Mouse (Mus musculus) liver, embryonic 15.5 days (tissue): Measurements from ENCODE around the gene Camk1d. TPM values are rescaled to one million over a fixed set of nuclear protein-coding genes. Genes with fewer than 3 reads are reported as not detected.
A peak's percentile ranks its signal among the peaks of the same experiment; 100 is the strongest.

Experiments
- ATAC-seq: fragments of 200-750 bp; cut with Nextera tagmentation; 2 replicates; pipeline ENCODE4 v1.8.0; 2017; ENCODE audit warnings: moderate number of reproducible peaks, mild to moderate bottlenecking, moderate library complexity; ENCODE audit not compliant: insufficient read depth
- H3K27ac ChIP-seq: fragments of 300-500 bp; sonication (generic); replicated peaks from 2 replicates; pipeline ENCODE4 v1.5.1; 2015; ENCODE audit warnings: mild to moderate bottlenecking, inconsistent platforms
- H3K27me3 ChIP-seq: fragments of 300-500 bp; sonication (generic); 2 replicates; pipeline ENCODE4 v1.6.1; 2015; ENCODE audit warnings: mild to moderate bottlenecking, inconsistent platforms
- H3K36me3 ChIP-seq: fragments of 300-500 bp; sonication (generic); replicated peaks from 2 replicates; pipeline ENCODE4 v1.6.1; 2015; ENCODE audit warnings: moderate library complexity, mild to moderate bottlenecking, inconsistent platforms
- H3K4me1 ChIP-seq: fragments of 300-500 bp; sonication (generic); replicated peaks from 2 replicates; pipeline ENCODE4 v1.6.1; 2015; ENCODE audit warnings: inconsistent platforms
- H3K4me2 ChIP-seq: fragments of 300-500 bp; sonication (generic); 2 replicates; pipeline ENCODE4 v1.6.1; 2015; ENCODE audit warnings: moderate library complexity, mild to moderate bottlenecking, inconsistent platforms
- H3K4me3 ChIP-seq: fragments of 300-500 bp; sonication (generic); replicated peaks from 2 replicates; pipeline ENCODE4 v1.5.1; 2015; ENCODE audit warnings: mild to moderate bottlenecking, inconsistent platforms
- H3K9ac ChIP-seq: fragments of 300-500 bp; sonication (generic); 2 replicates; pipeline ENCODE4 v1.6.1; 2015; ENCODE audit warnings: moderate library complexity, mild to moderate bottlenecking, inconsistent platforms
- H3K9me3 ChIP-seq: fragments of 300-500 bp; sonication (generic); replicated peaks from 2 replicates; pipeline ENCODE4 v1.6.1; 2016; ENCODE audit warnings: inconsistent platforms
- WGBS: fragments of 180-500 bp; shearing (Covaris S2); methylation state at CpG from one replicate; pipeline ENCODE4 v1.1.7; 2015; ENCODE audit warnings: mixed read lengths; ENCODE audit not compliant: insufficient replicate concordance; 5-methylcytosine and 5-hydroxymethylcytosine counted together
- polyA plus RNA-seq: library from polyadenylated mRNA; unstranded; fragments of >200 nt; fragmentation: Nextera tagmentation; extraction: Ambion mirVana; gene quantifications from 2 replicates; pipeline ENCODE4 v1.2.1, GENCODE M21; 2015

Camk1d gene
- polyA plus RNA-seq, 1 experiment from 2014 or later: 1.5 TPM

GRCm38 (mm10) chr2:5733300-5734085, 19.2 kb upstream of the Camk1d start:
- Histone ChIP-seq H3K4me2 (no peak overlapping the region), H3K4me1 (no peaks in the 10 kb centered on the region), H3K9ac (no peak overlapping the region), H3K27me3 (no peaks in the 10 kb centered on the region), H3K4me3 (no peak overlapping the region), H3K36me3 (no peaks in the 10 kb centered on the region), H3K27ac (no peak overlapping the region), H3K9me3 (no peaks in the 10 kb centered on the region)
- WGBS: 62% methylated on average over 3 of the region's 3 CpGs
- ATAC-seq: no peak

- no peak for ATAC-seq
- WGBS: 72% methylated on average over 5 of the region's 5 CpGs
Observed at GRCm38 (mm10) chr2:5732047-5732446, 17.7 kb upstream of the Camk1d start.

GRCm38 (mm10) chr2:5730364-5730792, 16.1 kb upstream of the Camk1d start:
- no peak overlapping the region for H3K4me2 ChIP-seq
- no peaks in the 10 kb centered on the region for H3K9me3 ChIP-seq
- WGBS: 66% methylated on average over 15 of the region's 15 CpGs
- ATAC-seq: no peak
- no peak overlapping the region for H3K9ac ChIP-seq
- H3K27me3 ChIP-seq: no peaks in the 10 kb centered on the region; the same call in 1 of the 2 replicates
- no peak overlapping the region for H3K27ac ChIP-seq
- H3K4me1 ChIP-seq: no peaks in the 10 kb centered on the region
- no peaks in the 10 kb centered on the region for H3K36me3 ChIP-seq
- no peak overlapping the region for H3K4me3 ChIP-seq

More at GRCm38 (mm10) chr2:5732047-5732446, 17.7 kb upstream of the Camk1d start:
- Histone ChIP-seq H3K4me2 (no peak overlapping the region), H3K9me3 (no peaks in the 10 kb centered on the region), H3K27me3 (no peaks in the 10 kb centered on the region), H3K27ac (no peak overlapping the region), H3K9ac (no peak overlapping the region), H3K4me1 (no peaks in the 10 kb centered on the region), H3K36me3 (no peaks in the 10 kb centered on the region), H3K4me3 (no peak overlapping the region)

- ATAC-seq: no peak
- Histone ChIP-seq H3K4me1 (no peaks in the 10 kb centered on the region), H3K9me3 (no peaks in the 10 kb centered on the region), H3K36me3 (no peaks in the 10 kb centered on the region), H3K4me3 (no peak overlapping the region), H3K4me2 (no peak overlapping the region), H3K27me3 (no peaks in the 10 kb centered on the region; the same call in 1 of the 2 replicates), H3K27ac (no peak overlapping the region), H3K9ac (no peak overlapping the region)
- 64% methylated on average over 7 of the region's 7 CpGs for WGBS
Observed at GRCm38 (mm10) chr2:5729931-5730330, 15.6 kb upstream of the Camk1d start.

- H3K27me3 ChIP-seq: no peaks in the 10 kb centered on the region; the same call in 1 of the 2 replicates
- no peak overlapping the region for H3K9ac ChIP-seq
- no peak overlapping the region for H3K27ac ChIP-seq
- no peaks in the 10 kb centered on the region for H3K4me1 ChIP-seq
- no peak for ATAC-seq
- H3K36me3 ChIP-seq: no peaks in the 10 kb centered on the region
- H3K4me2 ChIP-seq: no peak overlapping the region
- 31% methylated on average over 8 of the region's 8 CpGs for WGBS
- H3K4me3 ChIP-seq: no peak overlapping the region
- no peaks in the 10 kb centered on the region for H3K9me3 ChIP-seq
Observed at GRCm38 (mm10) chr2:5725028-5725701, 10.8 kb upstream of the Camk1d start.

GRCm38 (mm10) chr2:5717675-5718074, 3.4 kb upstream of the Camk1d start:
- no peak for ATAC-seq
- H3K27ac ChIP-seq: no peak overlapping the region
- no peaks in the 10 kb centered on the region for H3K9me3 ChIP-seq
- H3K27me3 ChIP-seq: peaks cover 39% of the 10 kb centered on the region
- H3K4me1 ChIP-seq: peaks cover 17% of the 10 kb centered on the region; the same call in 1 of the 2 replicates
- H3K4me2 ChIP-seq: no peak overlapping the region
- WGBS: 78% methylated on average over 6 of the region's 6 CpGs
- H3K36me3 ChIP-seq: no peaks in the 10 kb centered on the region
- no peak overlapping the region for H3K4me3 ChIP-seq
- H3K9ac ChIP-seq: no peak overlapping the region

- WGBS: 33% methylated on average over 2 of the region's 2 CpGs
- Histone ChIP-seq H3K27me3 (peaks cover 53% of the 10 kb centered on the region), H3K4me1 (peaks cover 18% of the 10 kb centered on the region; the same call in 1 of the 2 replicates), H3K4me3 (peak overlapping the region; percentile 63), H3K36me3 (no peaks in the 10 kb centered on the region), H3K9me3 (no peaks in the 10 kb centered on the region), H3K27ac (no peak overlapping the region), H3K4me2 (peak overlapping the region; percentile 85), H3K9ac (no peak overlapping the region)
- no peak for ATAC-seq
Observed at GRCm38 (mm10) chr2:5715544-5715943, 1.2 kb upstream of the Camk1d start.

- H3K4me2 ChIP-seq: peak overlapping the region; percentile 85
- WGBS: under 1% methylated on average over 19 of the region's 19 CpGs
- peaks cover 53% of the 10 kb centered on the region for H3K27me3 ChIP-seq
- no peak overlapping the region for H3K27ac ChIP-seq
- H3K4me1 ChIP-seq: peaks cover 18% of the 10 kb centered on the region; the same call in 1 of the 2 replicates
- no peaks in the 10 kb centered on the region for H3K36me3 ChIP-seq
- ATAC-seq: no peak
- H3K9me3 ChIP-seq: no peaks in the 10 kb centered on the region
- peak overlapping the region; percentile 63 for H3K4me3 ChIP-seq
- peak overlapping the region; percentile 26 for H3K9ac ChIP-seq
Observed at GRCm38 (mm10) chr2:5715054-5715410, 717 bp upstream of the Camk1d start.

GRCm38 (mm10) chr2:5713325-5714210, 747 bp downstream of the Camk1d start:
- ATAC-seq: peak; percentile 23; the same call in 1 of the 2 replicates
- H3K4me1 ChIP-seq: peaks cover 18% of the 10 kb centered on the region; the same call in 1 of the 2 replicates
- peaks cover 53% of the 10 kb centered on the region for H3K27me3 ChIP-seq
- no peaks in the 10 kb centered on the region for H3K36me3 ChIP-seq
- H3K4me3 ChIP-seq: peak overlapping the region; percentile 63
- 1% methylated on average over 49 of the region's 49 CpGs for WGBS
- no peak overlapping the region for H3K27ac ChIP-seq
- H3K9ac ChIP-seq: peak overlapping the region; percentile 26; the same call in 1 of the 2 replicates
- peak overlapping the region; percentile 85 for H3K4me2 ChIP-seq
- no peaks in the 10 kb centered on the region for H3K9me3 ChIP-seq

- no peak overlapping the region for H3K27ac ChIP-seq
- H3K9me3 ChIP-seq: no peaks in the 10 kb centered on the region
- no peaks in the 10 kb centered on the region for H3K36me3 ChIP-seq
- WGBS: 61% methylated on average over 7 of the region's 7 CpGs
- peaks cover 18% of the 10 kb centered on the region; the same call in 1 of the 2 replicates for H3K4me1 ChIP-seq
- no peak for ATAC-seq
- H3K9ac ChIP-seq: no peak overlapping the region
- H3K4me3 ChIP-seq: no peak overlapping the region
- peaks cover 53% of the 10 kb centered on the region for H3K27me3 ChIP-seq
- H3K4me2 ChIP-seq: no peak overlapping the region
Observed at GRCm38 (mm10) chr2:5712255-5712654, 2.1 kb downstream of the Camk1d start.
